Mouse (Mus musculus) forebrain, postnatal 0 days (tissue): ENCODE results near the gene Clmp. TPM values are rescaled to one million over a fixed set of nuclear protein-coding genes. Genes with fewer than 3 reads are reported as not detected.
A peak's percentile ranks its signal among the peaks of the same experiment; 100 is the strongest.

Experiments
- ATAC-seq: fragments of 200-750 bp; cut with Nextera tagmentation; 2 replicates; pipeline ENCODE4 v1.8.0; 2017; ENCODE audit warnings: mild to moderate bottlenecking, moderate library complexity
- DNase-seq: peaks from one replicate; pipeline ENCODE4 v3.0.0-alpha.2; 2015
- H3K27ac ChIP-seq: fragments of 300-500 bp; sonication (generic); 2 replicates; pipeline ENCODE4 v1.5.1; 2014; ENCODE audit warnings: low read depth, mild to moderate bottlenecking, antibody characterized with exemption, low read length, moderate library complexity, mixed read lengths
- H3K27me3 ChIP-seq: fragments of 300-500 bp; sonication (generic); 2 replicates; pipeline ENCODE4 v1.6.1; 2014; ENCODE audit warnings: mild to moderate bottlenecking, low read length, mixed read lengths; ENCODE audit not compliant: insufficient read depth
- H3K36me3 ChIP-seq: fragments of 300-500 bp; sonication (generic); 2 replicates; pipeline ENCODE4 v1.6.1; 2014; ENCODE audit warnings: mild to moderate bottlenecking, moderate library complexity; ENCODE audit not compliant: insufficient read depth
- H3K4me1 ChIP-seq: fragments of 300-500 bp; sonication (generic); 2 replicates; pipeline ENCODE4 v1.6.1; 2014; ENCODE audit warnings: antibody characterized with exemption; ENCODE audit not compliant: insufficient read depth
- H3K4me2 ChIP-seq: fragments of 300-500 bp; sonication (generic); 2 replicates; pipeline ENCODE4 v1.6.1; 2014; ENCODE audit warnings: low read depth, mild to moderate bottlenecking, moderate library complexity
- H3K4me3 ChIP-seq: fragments of 300-500 bp; sonication (generic); 2 replicates; pipeline ENCODE4 v1.5.1; 2014; ENCODE audit warnings: low read depth, low read length, mixed read lengths
- H3K9ac ChIP-seq: fragments of 300-500 bp; sonication (generic); 2 replicates; pipeline ENCODE4 v1.6.1; 2014; ENCODE audit warnings: mild to moderate bottlenecking
- H3K9me3 ChIP-seq: fragments of 300-500 bp; sonication (generic); 2 replicates; pipeline ENCODE4 v1.6.1; 2016; ENCODE audit warnings: low read length
- CTCF ChIP-seq: sonication (generic); IDR thresholded peaks from 2 replicates; pipeline ENCODE4 v1.5.1; 2016; ENCODE audit warnings: antibody characterized with exemption, control low read depth, low read depth
- WGBS: fragments of 180-500 bp; shearing (Covaris S2); extraction: QIAGEN DNeasy Blood & Tissue Kit; methylation state at CpG from one replicate; pipeline ENCODE4 v1.1.7; 2014; 5-methylcytosine and 5-hydroxymethylcytosine counted together
- polyA plus RNA-seq: library from polyadenylated mRNA; unstranded; fragments of >200 nt; fragmentation: Nextera tagmentation; extraction: Ambion mirVana; gene quantifications from 2 replicates; pipeline ENCODE4 v1.2.1, GENCODE M21; 2015
- total RNA-seq: library from RNA; depleted of rRNA; stranded (reverse); fragments of >200 nt; gene quantifications from 2 replicates; pipeline ENCODE4 v1.2.3, GENCODE M21; 2014

The Clmp gene
- total and polyA plus RNA-seq, 2 experiments from 2014 or later: 53.5 to 75.4 TPM

DNA sequence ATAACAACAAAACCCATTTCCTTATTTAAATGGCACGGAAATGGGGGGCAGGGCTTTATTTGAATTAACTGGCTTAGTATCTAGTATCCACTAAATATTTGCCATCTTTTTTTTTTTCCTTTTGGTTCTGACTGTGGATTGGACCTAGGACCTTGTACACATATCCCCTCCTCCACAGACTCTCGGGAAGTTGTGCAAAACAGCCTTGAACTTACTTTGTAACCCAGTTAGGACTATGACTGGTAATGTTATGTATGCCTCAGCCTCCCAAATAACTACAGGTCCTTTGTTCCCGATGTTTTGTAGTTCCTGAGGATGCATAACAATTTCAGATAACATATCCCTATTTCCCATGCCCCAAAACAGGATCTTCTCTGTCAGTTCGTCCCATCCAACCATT is 88.1 kb downstream of the Clmp start:
- Histone ChIP-seq H3K4me1 (no peaks in the 10 kb centered on the region), H3K36me3 (peaks cover 8% of the 10 kb centered on the region), H3K9me3 (no peaks in the 10 kb centered on the region), H3K9ac (no peak overlapping the region), H3K4me3 (no peak overlapping the region), H3K27ac (no peak overlapping the region), H3K4me2 (no peak overlapping the region), H3K27me3 (no peaks in the 10 kb centered on the region)
- no peak for DNase-seq
- WGBS: 91% methylated on average over 4 of the region's 4 CpGs
- ATAC-seq: no peak
- TF ChIP-seq CTCF: no peak

DNA sequence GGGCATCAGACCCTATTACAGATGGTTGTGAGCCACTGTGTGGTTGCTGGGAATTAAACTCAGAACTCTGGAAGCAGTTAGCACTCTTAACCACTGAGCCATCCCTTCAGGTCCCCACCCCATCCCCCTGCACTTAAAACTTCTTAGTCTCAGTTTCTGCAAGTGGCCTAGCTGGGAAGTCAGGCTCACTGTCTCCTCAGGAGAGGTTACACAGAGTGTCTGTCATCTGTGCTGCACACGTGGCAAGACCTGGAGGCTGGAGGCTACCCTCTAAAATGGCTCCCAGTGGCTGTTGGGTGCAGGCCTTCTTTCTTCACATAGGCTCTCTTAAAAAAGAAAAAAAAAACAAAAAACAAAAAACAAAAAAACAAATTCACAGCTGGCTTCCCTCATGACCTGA is 90.3 kb downstream of the Clmp start:
- WGBS: 38% methylated on average over 1 of the region's 1 CpGs

DNA sequence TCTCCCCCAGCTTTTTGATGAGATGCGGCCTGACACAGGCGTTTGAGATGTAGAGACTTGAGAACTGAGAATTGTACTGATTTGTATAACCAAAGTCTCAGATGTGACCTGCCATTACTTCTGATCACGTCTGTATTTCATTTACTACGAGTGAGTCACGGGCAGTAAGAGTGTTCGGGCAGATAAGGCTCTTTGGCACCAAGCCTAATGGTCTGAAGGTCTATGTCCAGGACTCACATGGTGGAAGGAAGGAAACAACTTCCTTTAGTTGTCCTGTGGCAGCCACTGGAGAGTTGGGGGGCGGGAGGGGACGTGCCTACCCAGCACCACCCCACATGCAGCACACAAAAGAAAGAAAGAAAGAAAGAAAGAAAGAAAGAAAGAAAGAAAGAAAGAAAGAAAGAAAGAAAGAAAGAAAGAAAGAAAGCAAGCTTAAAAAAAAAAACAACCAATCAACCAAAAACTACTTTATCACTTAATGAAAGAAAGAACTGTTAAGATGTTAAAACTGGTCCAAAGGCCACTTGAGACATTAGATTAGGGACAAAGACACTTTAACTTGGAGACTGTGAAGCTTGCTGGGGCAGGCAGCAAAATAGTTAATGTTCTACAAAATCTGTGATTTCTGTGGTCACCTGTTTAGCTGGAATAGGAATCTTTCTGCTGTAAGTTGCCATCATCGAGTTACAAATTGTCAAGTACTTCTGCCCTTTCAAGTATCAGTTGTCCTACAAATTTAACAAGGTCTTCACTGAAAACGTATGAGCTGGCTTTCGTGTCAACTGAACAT is 90.9 kb downstream of the Clmp start:
- no peak overlapping the region for H3K4me2 ChIP-seq
- no peaks in the 10 kb centered on the region for H3K27me3 ChIP-seq
- H3K4me1 ChIP-seq: no peaks in the 10 kb centered on the region
- no peak overlapping the region for H3K9ac ChIP-seq
- no peak for ATAC-seq
- no peak overlapping the region for H3K27ac ChIP-seq
- DNase-seq: no peak
- TF ChIP-seq CTCF: no peak
- peaks cover 8% of the 10 kb centered on the region; the same call in 1 of the 2 replicates for H3K36me3 ChIP-seq
- WGBS: 72% methylated on average over 11 of the region's 11 CpGs
- no peaks in the 10 kb centered on the region for H3K9me3 ChIP-seq
- H3K4me3 ChIP-seq: no peak overlapping the region

More for the DNA sequence above, 90.3 kb downstream of the Clmp start:
- H3K9me3 ChIP-seq: no peaks in the 10 kb centered on the region
- H3K27me3 ChIP-seq: no peaks in the 10 kb centered on the region
- H3K4me3 ChIP-seq: no peak overlapping the region
- H3K4me1 ChIP-seq: no peaks in the 10 kb centered on the region
- ATAC-seq (no peak), DNase-seq (no peak)
- H3K27ac ChIP-seq: no peak overlapping the region
- no peak overlapping the region for H3K9ac ChIP-seq
- peaks cover 8% of the 10 kb centered on the region for H3K36me3 ChIP-seq
- no peak for TF ChIP-seq CTCF
- H3K4me2 ChIP-seq: no peak overlapping the region

GRCm38 (mm10) chr9:40780111-40780510 is 94.3 kb downstream of the Clmp start:
- Histone ChIP-seq H3K4me1 (peaks cover 6% of the 10 kb centered on the region; the same call in 1 of the 2 replicates), H3K9ac (no peak overlapping the region), H3K9me3 (no peaks in the 10 kb centered on the region), H3K36me3 (peaks cover 6% of the 10 kb centered on the region), H3K4me2 (no peak overlapping the region), H3K27ac (no peak overlapping the region), H3K27me3 (no peaks in the 10 kb centered on the region), H3K4me3 (no peak overlapping the region)
- ATAC-seq (no peak), DNase-seq (no peak)
- TF ChIP-seq CTCF: no peak
- WGBS: 73% methylated on average over 3 of the region's 3 CpGs

- 69% methylated on average over 11 of the region's 11 CpGs for WGBS
These were observed 95.3 kb downstream of the Clmp start for GRCm38 (mm10) chr9:40780892-40781725.

DNA sequence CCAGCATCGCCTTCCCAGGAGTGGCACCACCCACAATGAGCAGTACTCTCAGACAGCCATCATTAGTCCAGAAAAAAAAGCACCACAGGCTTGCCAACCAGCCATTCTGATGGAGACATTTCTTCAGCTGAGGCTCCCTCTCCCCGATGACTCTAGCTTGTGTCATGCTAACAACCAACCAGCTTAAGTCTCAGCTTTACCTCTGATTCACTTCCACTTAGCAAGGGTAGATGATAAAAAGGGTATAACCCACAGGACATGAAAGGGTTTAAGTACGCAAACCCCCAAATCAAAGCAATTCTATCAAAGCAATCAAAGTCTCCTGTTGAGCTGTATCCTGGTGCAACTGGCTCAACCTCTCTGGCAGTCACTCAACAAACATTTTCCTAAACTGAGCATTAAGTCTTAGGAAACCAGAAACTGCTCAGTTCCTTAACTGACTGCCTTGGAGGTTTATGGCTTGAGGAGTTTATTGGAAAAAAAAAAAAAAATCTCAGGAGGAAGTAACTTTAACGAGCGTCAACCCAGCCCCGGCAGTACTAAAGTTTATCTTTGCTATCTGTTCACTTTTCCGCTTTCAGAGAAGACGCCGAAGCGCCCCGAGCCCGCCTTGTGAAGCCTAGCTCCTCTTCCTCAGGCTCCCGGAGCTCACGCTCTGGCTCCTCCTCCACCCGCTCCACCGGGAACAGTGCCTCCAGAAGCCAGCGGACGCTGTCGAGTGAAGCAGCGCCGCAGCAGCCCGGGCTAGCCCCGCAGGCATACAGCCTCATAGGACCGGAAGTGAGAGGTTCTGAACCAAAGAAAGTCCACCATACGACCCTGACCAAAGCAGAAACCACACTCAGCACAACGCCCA is 96.2 kb downstream of the Clmp start:
- H3K36me3 ChIP-seq: peaks cover 6% of the 10 kb centered on the region
- peak overlapping the region; percentile 8; the same call in 1 of the 2 replicates for H3K4me2 ChIP-seq
- H3K4me3 ChIP-seq: no peak overlapping the region
- TF ChIP-seq CTCF: no peak
- H3K27ac ChIP-seq: no peak overlapping the region
- H3K27me3 ChIP-seq: no peaks in the 10 kb centered on the region
- H3K4me1 ChIP-seq: peaks cover 6% of the 10 kb centered on the region; the same call in 1 of the 2 replicates
- WGBS: 35% methylated on average over 26 of the region's 26 CpGs
- H3K9ac ChIP-seq: no peak overlapping the region
- no peaks in the 10 kb centered on the region for H3K9me3 ChIP-seq
- DNase-seq (no peak), ATAC-seq (no peak)

More at GRCm38 (mm10) chr9:40780892-40781725, 95.3 kb downstream of the Clmp start:
- Histone ChIP-seq H3K9ac (no peak overlapping the region), H3K27ac (no peak overlapping the region), H3K36me3 (peaks cover 6% of the 10 kb centered on the region), H3K4me3 (no peak overlapping the region), H3K9me3 (no peaks in the 10 kb centered on the region), H3K27me3 (no peaks in the 10 kb centered on the region), H3K4me1 (peaks cover 6% of the 10 kb centered on the region; the same call in 1 of the 2 replicates), H3K4me2 (no peak overlapping the region)
- no peak for TF ChIP-seq CTCF
- DNase-seq (no peak), ATAC-seq (no peak)
